Mouse (Mus musculus) neural tube, embryonic 15.5 days (tissue): ENCODE data around the gene Kl. TPM values are rescaled to one million over a fixed set of nuclear protein-coding genes. Genes with fewer than 3 reads are reported as not detected.

Experiments
- ATAC-seq: fragments of 200-750 bp; cut with Nextera tagmentation; 2 replicates; pipeline ENCODE4 v1.8.0; 2017; ENCODE audit warnings: mild to moderate bottlenecking, moderate TSS enrichment, moderate library complexity; ENCODE audit not compliant: low FRiP score
- H3K27ac ChIP-seq: fragments of 300-500 bp; sonication (generic); replicated peaks from 2 replicates; pipeline ENCODE4 v1.5.1; 2015; ENCODE audit warnings: mild to moderate bottlenecking, inconsistent platforms
- H3K27me3 ChIP-seq: fragments of 300-500 bp; sonication (generic); replicated peaks from 2 replicates; pipeline ENCODE4 v1.6.1; 2015; ENCODE audit warnings: inconsistent platforms
- H3K36me3 ChIP-seq: fragments of 300-500 bp; sonication (generic); 2 replicates; pipeline ENCODE4 v1.6.1; 2015; ENCODE audit warnings: inconsistent platforms
- H3K4me1 ChIP-seq: fragments of 300-500 bp; sonication (generic); 2 replicates; pipeline ENCODE4 v1.6.1; 2015; ENCODE audit warnings: inconsistent platforms
- H3K4me2 ChIP-seq: fragments of 300-500 bp; sonication (generic); 2 replicates; pipeline ENCODE4 v1.6.1; 2015; ENCODE audit warnings: inconsistent platforms, mild to moderate bottlenecking, moderate library complexity
- H3K4me3 ChIP-seq: fragments of 300-500 bp; sonication (generic); replicated peaks from 2 replicates; pipeline ENCODE4 v1.5.1; 2015; ENCODE audit warnings: mild to moderate bottlenecking, inconsistent platforms
- H3K9ac ChIP-seq: fragments of 300-500 bp; sonication (generic); replicated peaks from 2 replicates; pipeline ENCODE4 v1.6.1; 2015; ENCODE audit warnings: mild to moderate bottlenecking, inconsistent platforms
- H3K9me3 ChIP-seq: fragments of 300-500 bp; sonication (generic); replicated peaks from 2 replicates; pipeline ENCODE4 v1.6.1; 2016; ENCODE audit warnings: inconsistent platforms
- WGBS: fragments of 180-500 bp; shearing (Covaris S2); methylation state at CpG from one replicate; pipeline ENCODE4 v1.1.7; 2015; ENCODE audit warnings: mixed read lengths; 5-methylcytosine and 5-hydroxymethylcytosine counted together
- polyA plus RNA-seq: library from polyadenylated mRNA; unstranded; fragments of >200 nt; fragmentation: Nextera tagmentation; extraction: Ambion mirVana; gene quantifications from 2 replicates; pipeline ENCODE4 v1.2.1, GENCODE M21; 2015

The Kl gene
- polyA plus RNA-seq, 1 experiment from 2014 or later, result 1.0 TPM

- 36% methylated on average over 5 of the region's 5 CpGs for whole genome bisulfite sequencing
- H3K9ac ChIP-seq, result no peak overlapping the region
Measured at GRCm38 (mm10) chr5:150936213-150936612, 16.2 kb upstream of the Kl start.

GRCm38 (mm10) chr5:150936807-150937206 lies 15.6 kb upstream of the Kl start:
- Histone ChIP-seq H3K9me3 (no peaks in the 10 kb centered on the region), H3K9ac (no peak overlapping the region), H3K27me3 (no peaks in the 10 kb centered on the region), H3K36me3 (no peaks in the 10 kb centered on the region), H3K4me3 (no peak overlapping the region), H3K4me2 (no peak overlapping the region), H3K4me1 (peaks cover 4% of the 10 kb centered on the region; the same call in 1 of the 2 replicates), H3K27ac (no peak overlapping the region)
- ATAC-seq, result no peak
- 80% methylated on average over 4 of the region's 4 CpGs for WGBS

More at GRCm38 (mm10) chr5:150936213-150936612, 16.2 kb upstream of the Kl start:
- Histone ChIP-seq H3K27me3 (no peaks in the 10 kb centered on the region), H3K4me2 (no peak overlapping the region), H3K4me1 (peaks cover 4% of the 10 kb centered on the region; the same call in 1 of the 2 replicates), H3K9me3 (no peaks in the 10 kb centered on the region), H3K27ac (0 out of 2 replicates have a peak overlapping the region, but pooled peaks have one; percentile 19), H3K36me3 (no peaks in the 10 kb centered on the region), H3K4me3 (no peak overlapping the region)
- no peak for ATAC-seq

- H3K27ac ChIP-seq, result no peak overlapping the region
- no peaks in the 10 kb centered on the region for H3K27me3 ChIP-seq
- peaks cover 4% of the 10 kb centered on the region; the same call in 1 of the 2 replicates for H3K4me1 ChIP-seq
- H3K36me3 ChIP-seq, result no peaks in the 10 kb centered on the region
- no peak overlapping the region for H3K4me2 ChIP-seq
- H3K9ac ChIP-seq, result no peak overlapping the region
- H3K9me3 ChIP-seq, result no peaks in the 10 kb centered on the region
- ATAC-seq, result no peak
- WGBS, result 48% methylated on average over 2 of the region's 2 CpGs
- no peak overlapping the region for H3K4me3 ChIP-seq
Measured at GRCm38 (mm10) chr5:150937501-150937900, 14.9 kb upstream of the Kl start.

- Histone ChIP-seq H3K27me3 (no peaks in the 10 kb centered on the region), H3K36me3 (no peaks in the 10 kb centered on the region), H3K4me2 (no peak overlapping the region), H3K4me3 (no peak overlapping the region), H3K4me1 (no peaks in the 10 kb centered on the region), H3K9me3 (no peaks in the 10 kb centered on the region), H3K9ac (no peak overlapping the region), H3K27ac (no peak overlapping the region)
- WGBS, result 100% methylated on average over 2 of the region's 2 CpGs
- no peak for ATAC-seq
Measured at GRCm38 (mm10) chr5:150945576-150945975, 6.8 kb upstream of the Kl start.

GRCm38 (mm10) chr5:150949131-150949530 lies 3.3 kb upstream of the Kl start:
- no peak overlapping the region for H3K9ac ChIP-seq
- H3K4me2 ChIP-seq, result no peak overlapping the region
- H3K4me1 ChIP-seq, result peaks cover 17% of the 10 kb centered on the region
- ATAC-seq, result no peak
- H3K36me3 ChIP-seq, result no peaks in the 10 kb centered on the region
- WGBS, result 81% methylated on average over 3 of the region's 3 CpGs
- peaks cover 20% of the 10 kb centered on the region for H3K27me3 ChIP-seq
- H3K9me3 ChIP-seq, result no peaks in the 10 kb centered on the region
- H3K4me3 ChIP-seq, result no peak overlapping the region
- H3K27ac ChIP-seq, result no peak overlapping the region

GRCm38 (mm10) chr5:150951325-150951724 lies 1.1 kb upstream of the Kl start:
- Histone ChIP-seq H3K4me1 (peaks cover 17% of the 10 kb centered on the region), H3K4me3 (no peak overlapping the region), H3K9ac (no peak overlapping the region), H3K27ac (no peak overlapping the region), H3K4me2 (no peak overlapping the region), H3K27me3 (peaks cover 20% of the 10 kb centered on the region), H3K36me3 (no peaks in the 10 kb centered on the region), H3K9me3 (no peaks in the 10 kb centered on the region)
- no peak for ATAC-seq
- 92% methylated on average over 7 of the region's 7 CpGs for WGBS

GRCm38 (mm10) chr5:150952669-150953521 lies 488 bp downstream of the Kl start:
- no peaks in the 10 kb centered on the region for H3K9me3 ChIP-seq
- H3K36me3 ChIP-seq, result no peaks in the 10 kb centered on the region
- WGBS, result 2% methylated on average over 81 of the region's 89 CpGs
- ATAC-seq, result peak; percentile 77
- H3K4me1 ChIP-seq, result peaks cover 17% of the 10 kb centered on the region
- 0 out of 2 replicates have a peak overlapping the region, but pooled peaks have one; percentile 24 for H3K27ac ChIP-seq
- peak overlapping the region; percentile 51 for H3K4me3 ChIP-seq
- H3K9ac ChIP-seq, result peak overlapping the region; percentile 48
- H3K27me3 ChIP-seq, result peaks cover 20% of the 10 kb centered on the region
- peak overlapping the region; percentile 84 for H3K4me2 ChIP-seq

GRCm38 (mm10) chr5:150954791-150955190 lies 2.4 kb downstream of the Kl start:
- ATAC-seq, result no peak
- H3K4me3 ChIP-seq, result no peak overlapping the region
- H3K9me3 ChIP-seq, result no peaks in the 10 kb centered on the region
- no peak overlapping the region for H3K27ac ChIP-seq
- peaks cover 17% of the 10 kb centered on the region for H3K4me1 ChIP-seq
- no peaks in the 10 kb centered on the region for H3K36me3 ChIP-seq
- no peak overlapping the region for H3K4me2 ChIP-seq
- peaks cover 20% of the 10 kb centered on the region for H3K27me3 ChIP-seq
- H3K9ac ChIP-seq, result no peak overlapping the region
- 90% methylated on average over 9 of the region's 9 CpGs for WGBS

- Histone ChIP-seq H3K4me2 (no peak overlapping the region), H3K36me3 (no peaks in the 10 kb centered on the region), H3K4me3 (no peak overlapping the region), H3K27ac (no peak overlapping the region), H3K9me3 (no peaks in the 10 kb centered on the region), H3K4me1 (no peaks in the 10 kb centered on the region), H3K27me3 (no peaks in the 10 kb centered on the region), H3K9ac (no peak overlapping the region)
- 86% methylated on average over 1 of the region's 1 CpGs for WGBS
- ATAC-seq, result no peak
Measured at GRCm38 (mm10) chr5:150959861-150960260, 7.5 kb downstream of the Kl start.

- no peaks in the 10 kb centered on the region for H3K4me1 ChIP-seq
- no peak overlapping the region for H3K9ac ChIP-seq
- H3K9me3 ChIP-seq, result no peaks in the 10 kb centered on the region
- H3K4me2 ChIP-seq, result no peak overlapping the region
- no peaks in the 10 kb centered on the region for H3K36me3 ChIP-seq
- no peak overlapping the region for H3K27ac ChIP-seq
- WGBS, result 75% methylated on average over 1 of the region's 1 CpGs
- no peak for ATAC-seq
- no peaks in the 10 kb centered on the region for H3K27me3 ChIP-seq
- H3K4me3 ChIP-seq, result no peak overlapping the region
Measured at GRCm38 (mm10) chr5:150961615-150962014, 9.2 kb downstream of the Kl start.

GRCm38 (mm10) chr5:150962756-150963155 lies 10.3 kb downstream of the Kl start:
- Histone ChIP-seq H3K4me3 (no peak overlapping the region), H3K4me1 (no peaks in the 10 kb centered on the region), H3K36me3 (no peaks in the 10 kb centered on the region), H3K27me3 (no peaks in the 10 kb centered on the region), H3K27ac (no peak overlapping the region), H3K4me2 (no peak overlapping the region), H3K9me3 (no peaks in the 10 kb centered on the region), H3K9ac (no peak overlapping the region)
- 70% methylated on average over 1 of the region's 1 CpGs for WGBS
- no peak for ATAC-seq

GRCm38 (mm10) chr5:150967925-150968324 lies 15.5 kb downstream of the Kl start:
- Histone ChIP-seq H3K4me3 (no peak overlapping the region), H3K36me3 (no peaks in the 10 kb centered on the region)

More at GRCm38 (mm10) chr5:150967925-150968324, 15.5 kb downstream of the Kl start:
- Histone ChIP-seq H3K9ac (no peak overlapping the region), H3K27ac (no peak overlapping the region), H3K9me3 (no peaks in the 10 kb centered on the region), H3K27me3 (no peaks in the 10 kb centered on the region), H3K4me1 (no peaks in the 10 kb centered on the region), H3K4me2 (no peak overlapping the region)
- no peak for ATAC-seq
- 98% methylated on average over 2 of the region's 2 CpGs for WGBS
